Mouse (Mus musculus): Measurements from ENCODE around the gene Dtx4. TPM values are rescaled to one million over a fixed set of nuclear protein-coding genes. Genes with fewer than 3 reads are reported as not detected.

Dtx4 gene
- polyA plus RNA-seq, 1 experiment = 5.0 TPM

GRCm38 (mm10) chr19:12471866-12472265, 29.4 kb downstream of the Dtx4 start:
- Histone ChIP-seq H3ac (ENCODE audit: control insufficient read depth, insufficient read length, low read depth) (no peak overlapping the region), H3K27me3 (ENCODE audit: control insufficient read depth, insufficient read depth, insufficient read length) (no peaks in the 10 kb centered on the region), H3K4me3 (ENCODE audit: insufficient read depth, poor library complexity, severe bottlenecking) (no peak overlapping the region), H3K79me2 (ENCODE audit: control insufficient read depth, insufficient read depth) (no peaks in the 10 kb centered on the region), H3K36me3 (ENCODE audit: control insufficient read depth, insufficient read depth) (no peaks in the 10 kb centered on the region), H3K79me3 (ENCODE audit: low read depth) (no peaks in the 10 kb centered on the region)
- TF ChIP-seq USF1 (IDR thresholded peaks at IDR 0.05; ENCODE audit: low read depth) (no peak), MYOD1 (IDR thresholded peaks at IDR 0.05; ENCODE audit: control insufficient read depth, insufficient read length, low read depth) (no peak), MAX (IDR thresholded peaks at IDR 0.05) (no peak), MYOG (IDR thresholded peaks at IDR 0.05; ENCODE audit: control insufficient read depth, extremely low read depth, insufficient read length) (no peak), CEBPB (IDR thresholded peaks at IDR 0.05; ENCODE audit: low read depth) (no peak), FOSL1 (IDR thresholded peaks at IDR 0.05; ENCODE audit: insufficient read depth, low read length, poor library complexity, severe bottlenecking) (no peak), CTCF (IDR thresholded peaks at IDR 0.05; ENCODE audit: control insufficient read depth, insufficient read depth, insufficient read length) (no peak)

GRCm38 (mm10) chr19:12467436-12467835, 33.8 kb downstream of the Dtx4 start:
- Histone ChIP-seq H3K4me3 (ENCODE audit: insufficient read depth, poor library complexity, severe bottlenecking) (no peak overlapping the region), H3ac (ENCODE audit: control insufficient read depth, insufficient read length, low read depth) (no peak overlapping the region), H3K36me3 (ENCODE audit: control insufficient read depth, insufficient read depth) (no peaks in the 10 kb centered on the region), H3K79me3 (ENCODE audit: low read depth) (no peaks in the 10 kb centered on the region), H3K79me2 (ENCODE audit: control insufficient read depth, insufficient read depth) (no peaks in the 10 kb centered on the region), H3K27me3 (ENCODE audit: control insufficient read depth, insufficient read depth, insufficient read length) (no peaks in the 10 kb centered on the region)
- TF ChIP-seq CEBPB (IDR thresholded peaks at IDR 0.05; ENCODE audit: low read depth) = no peak
- TF ChIP-seq MYOD1 (IDR thresholded peaks at IDR 0.05; ENCODE audit: control insufficient read depth, insufficient read length, low read depth) = no peak
- TF ChIP-seq MAX (IDR thresholded peaks at IDR 0.05) = no peak
- no peak for TF ChIP-seq MYOG (IDR thresholded peaks at IDR 0.05; ENCODE audit: control insufficient read depth, extremely low read depth, insufficient read length)
- no peak for TF ChIP-seq USF1 (IDR thresholded peaks at IDR 0.05; ENCODE audit: low read depth)
- no peak for TF ChIP-seq FOSL1 (IDR thresholded peaks at IDR 0.05; ENCODE audit: insufficient read depth, low read length, poor library complexity, severe bottlenecking)
- TF ChIP-seq CTCF (IDR thresholded peaks at IDR 0.05; ENCODE audit: control insufficient read depth, insufficient read depth, insufficient read length) = no peak

GRCm38 (mm10) chr19:12466204-12466603, 35.0 kb downstream of the Dtx4 start:
- Histone ChIP-seq H3K79me3 (ENCODE audit: low read depth) (no peaks in the 10 kb centered on the region), H3K27me3 (ENCODE audit: control insufficient read depth, insufficient read depth, insufficient read length) (no peaks in the 10 kb centered on the region), H3K79me2 (ENCODE audit: control insufficient read depth, insufficient read depth) (no peaks in the 10 kb centered on the region), H3K4me3 (ENCODE audit: insufficient read depth, poor library complexity, severe bottlenecking) (no peak overlapping the region), H3ac (ENCODE audit: control insufficient read depth, insufficient read length, low read depth) (no peak overlapping the region), H3K36me3 (ENCODE audit: control insufficient read depth, insufficient read depth) (no peaks in the 10 kb centered on the region)
- TF ChIP-seq MYOD1 (IDR thresholded peaks at IDR 0.05; ENCODE audit: control insufficient read depth, insufficient read length, low read depth) (no peak), CTCF (IDR thresholded peaks at IDR 0.05; ENCODE audit: control insufficient read depth, insufficient read depth, insufficient read length) (peak; percentile 47)

GRCm38 (mm10) chr19:12465530-12466144, 35.6 kb downstream of the Dtx4 start:
- H3K27me3 ChIP-seq (ENCODE audit: control insufficient read depth, insufficient read depth, insufficient read length) = no peaks in the 10 kb centered on the region
- H3K36me3 ChIP-seq (ENCODE audit: control insufficient read depth, insufficient read depth) = no peaks in the 10 kb centered on the region
- no peaks in the 10 kb centered on the region for H3K79me2 ChIP-seq (ENCODE audit: control insufficient read depth, insufficient read depth)
- no peaks in the 10 kb centered on the region for H3K79me3 ChIP-seq (ENCODE audit: low read depth)
- H3K4me3 ChIP-seq (ENCODE audit: insufficient read depth, poor library complexity, severe bottlenecking) = no peak overlapping the region
- no peak overlapping the region for H3ac ChIP-seq (ENCODE audit: control insufficient read depth, insufficient read length, low read depth)
- TF ChIP-seq MYOD1 (IDR thresholded peaks at IDR 0.05; ENCODE audit: control insufficient read depth, insufficient read length, low read depth) (no peak), MAX (IDR thresholded peaks at IDR 0.05) (no peak), USF1 (IDR thresholded peaks at IDR 0.05; ENCODE audit: low read depth) (no peak)

GRCm38 (mm10) chr19:12464674-12465073, 36.6 kb downstream of the Dtx4 start:
- Histone ChIP-seq H3K79me3 (ENCODE audit: low read depth) (no peaks in the 10 kb centered on the region), H3ac (ENCODE audit: control insufficient read depth, insufficient read length, low read depth) (no peak overlapping the region), H3K79me2 (ENCODE audit: control insufficient read depth, insufficient read depth) (no peaks in the 10 kb centered on the region), H3K36me3 (ENCODE audit: control insufficient read depth, insufficient read depth) (no peaks in the 10 kb centered on the region), H3K27me3 (ENCODE audit: control insufficient read depth, insufficient read depth, insufficient read length) (no peaks in the 10 kb centered on the region), H3K4me3 (ENCODE audit: insufficient read depth, poor library complexity, severe bottlenecking) (no peak overlapping the region)
- TF ChIP-seq MAX (IDR thresholded peaks at IDR 0.05) (no peak), MYOD1 (IDR thresholded peaks at IDR 0.05; ENCODE audit: control insufficient read depth, insufficient read length, low read depth) (no peak)

- Histone ChIP-seq H3K79me3 (ENCODE audit: low read depth) (no peaks in the 10 kb centered on the region), H3K79me2 (ENCODE audit: control insufficient read depth, insufficient read depth) (no peaks in the 10 kb centered on the region), H3K27me3 (ENCODE audit: control insufficient read depth, insufficient read depth, insufficient read length) (no peaks in the 10 kb centered on the region), H3K4me3 (ENCODE audit: insufficient read depth, poor library complexity, severe bottlenecking) (no peak overlapping the region), H3K36me3 (ENCODE audit: control insufficient read depth, insufficient read depth) (no peaks in the 10 kb centered on the region), H3ac (ENCODE audit: control insufficient read depth, insufficient read length, low read depth) (peak overlapping the region; percentile 6)
- no peak for TF ChIP-seq MYOG (IDR thresholded peaks at IDR 0.05; ENCODE audit: control insufficient read depth, extremely low read depth, insufficient read length)
- TF ChIP-seq MYOD1 (IDR thresholded peaks at IDR 0.05; ENCODE audit: control insufficient read depth, insufficient read length, low read depth) = no peak
- no peak for TF ChIP-seq MAX (IDR thresholded peaks at IDR 0.05)
- TF ChIP-seq FOSL1 (IDR thresholded peaks at IDR 0.05; ENCODE audit: insufficient read depth, low read length, poor library complexity, severe bottlenecking) = no peak
These were observed 37.1 kb downstream of the Dtx4 start for GRCm38 (mm10) chr19:12464127-12464526.
